Comparison of ENCODE assay signal across 8 mouse cellular contexts in the genomic region with DNA sequence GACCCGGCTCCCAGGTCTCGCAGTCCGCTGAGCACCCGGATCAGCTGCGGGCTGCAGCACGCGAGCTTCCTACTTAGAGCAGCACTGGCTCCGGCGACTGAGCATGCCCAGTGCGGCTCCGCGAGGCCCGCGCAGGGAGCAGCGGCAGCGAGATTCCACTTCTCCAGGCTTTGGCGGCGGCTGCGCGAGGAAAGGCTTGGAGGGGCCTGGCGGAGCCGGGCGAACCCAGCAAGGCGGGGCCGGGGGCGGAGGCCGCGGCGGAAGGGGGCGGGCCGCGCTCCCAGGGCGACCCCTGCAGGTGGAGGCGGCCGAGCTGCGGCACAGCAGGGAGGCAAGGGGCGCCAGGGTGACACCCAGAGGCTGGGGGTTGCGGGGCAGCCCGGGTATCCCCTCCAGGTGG. TPM values are rescaled to one million over a fixed set of nuclear protein-coding genes. Genes with fewer than 3 reads are reported as not detected.
DNase-seq lines count a peak whose midpoint lies in the region; ATAC-seq lines count a peak whose summit lies in the region.

A gene (minus strand): TSS at position 188 of the 400 bp plus-strand sequence.

- H3K4me3 ChIP-seq in brown adipose tissue, adult 24 weeks (ENCODE audit: insufficient read depth, low read depth, low read length) = peak within 1 kb of the TSS; percentile 88
- H3K4me3 ChIP-seq in forebrain, embryonic 14.5 days (ENCODE audit: low read depth, low read length) = peak within 1 kb of the TSS; percentile 86
- H3K4me3 ChIP-seq in liver, embryonic 15.5 days (replicated peaks) = peak within 1 kb of the TSS; percentile 60
- H3K4me3 ChIP-seq in neural tube, embryonic 13.5 days = peak within 1 kb of the TSS; percentile 73

- H3K4me2 ChIP-seq in forebrain, embryonic 14.5 days (ENCODE audit: low read length) = peak within 1 kb of the TSS; percentile 82
- H3K4me2 ChIP-seq in liver, embryonic 15.5 days = peak within 1 kb of the TSS; percentile 60
- H3K4me2 ChIP-seq in neural tube, embryonic 13.5 days = peak within 1 kb of the TSS; percentile 74

- H3K9ac ChIP-seq in forebrain, embryonic 14.5 days (ENCODE audit: low read length) = peak within 1 kb of the TSS; percentile 95
- peak within 1 kb of the TSS; percentile 45 for H3K9ac ChIP-seq in liver, embryonic 15.5 days
- peak within 1 kb of the TSS; percentile 96 for H3K9ac ChIP-seq in neural tube, embryonic 13.5 days

- ATAC-seq in forebrain, embryonic 14.5 days = peak; percentile 97
- ATAC-seq in liver, embryonic 15.5 days (ENCODE audit: insufficient read depth) = peak; percentile 83
- peak; percentile 95 for ATAC-seq in neural tube, embryonic 13.5 days (ENCODE audit: low read depth)

- under 1% methylated on average over 38 of the region's 39 CpGs for WGBS in forebrain, embryonic 14.5 days
- WGBS in liver, embryonic 15.5 days (ENCODE audit: insufficient replicate concordance) = under 1% methylated on average over 39 of the region's 39 CpGs
- under 1% methylated on average over 39 of the region's 39 CpGs for WGBS in neural tube, embryonic 13.5 days

- intact Hi-C loops in heart, postnatal 10 days (cut with DNase I) = loop anchor here (1.0 to 5.0 kb wide), 4 partner anchors 44 to 194 kb away; no protein-coding TSS in a partner anchor

- H3K27ac ChIP-seq in brown adipose tissue, adult 24 weeks (replicated peaks; ENCODE audit: low read depth, low read length) = peak within 1 kb of the TSS; percentile 71
- H3K27ac ChIP-seq in forebrain, embryonic 14.5 days (ENCODE audit: low read depth, low read length) = peak within 1 kb of the TSS; percentile 96
- H3K27ac ChIP-seq in liver, embryonic 15.5 days (replicated peaks) = peak within 1 kb of the TSS; percentile 76
- H3K27ac ChIP-seq in neural tube, embryonic 13.5 days (replicated peaks) = peak within 1 kb of the TSS; percentile 98

- DNase-seq in CD4-positive, CD25-positive, alpha-beta regulatory T cell, adult 2 months (ENCODE audit: low read depth, low spot score) = peak; percentile 82
- peak; percentile 97 for DNase-seq in forebrain, embryonic 14.5 days (ENCODE audit: low spot score)
- peak; percentile 96 to 97 for DNase-seq in heart, postnatal 10 days
- peak; percentile 95 to 98 for DNase-seq in kidney, postnatal 4 days
- DNase-seq in telencephalon, adult 2 months (ENCODE audit: low read depth, low spot score) = peak; percentile 89

- no peaks in the 10 kb centered on the region for H3K9me3 ChIP-seq in forebrain, embryonic 14.5 days (replicated peaks; ENCODE audit: control insufficient read depth, low read length)
- no peaks in the 10 kb centered on the region for H3K9me3 ChIP-seq in liver, embryonic 15.5 days (replicated peaks)
- no peaks in the 10 kb centered on the region for H3K9me3 ChIP-seq in neural tube, embryonic 13.5 days

- H3K36me3 ChIP-seq in forebrain, embryonic 14.5 days (ENCODE audit: control insufficient read depth, insufficient read depth, low read length) = no peaks in the 10 kb centered on the region
- H3K36me3 ChIP-seq in liver, embryonic 15.5 days (replicated peaks) = no peaks in the 10 kb centered on the region
- H3K36me3 ChIP-seq in neural tube, embryonic 13.5 days = no peaks in the 10 kb centered on the region

- H3K27me3 ChIP-seq in forebrain, embryonic 14.5 days (replicated peaks; ENCODE audit: control insufficient read depth, insufficient read depth, low read length) = no peaks in the 10 kb centered on the region
- H3K27me3 ChIP-seq in liver, embryonic 15.5 days = peaks cover 61% of the 10 kb centered on the region
- H3K27me3 ChIP-seq in neural tube, embryonic 13.5 days = no peaks in the 10 kb centered on the region

- peaks cover 13% of the 10 kb centered on the region for H3K4me1 ChIP-seq in brown adipose tissue, adult 24 weeks (ENCODE audit: control insufficient read depth, insufficient read depth, insufficient read length, low read length)
- peaks cover 11% of the 10 kb centered on the region for H3K4me1 ChIP-seq in forebrain, embryonic 14.5 days (ENCODE audit: control insufficient read depth, insufficient read depth, low read length)
- H3K4me1 ChIP-seq in liver, embryonic 15.5 days (replicated peaks) = peaks cover 5% of the 10 kb centered on the region; the same call in 1 of the 2 replicates
- peaks cover 55% of the 10 kb centered on the region for H3K4me1 ChIP-seq in neural tube, embryonic 13.5 days (replicated peaks)

RNA-seq across cellular contexts. Expression of the gene that starts here (rescaled TPM):
- 3.5 and 5.7 TPM in 2 replicates for polyA plus RNA-seq in brown adipose tissue, adult 24 weeks (2012; ENCODE audit: insufficient read depth, insufficient read length, missing spikeins)
- 60.6 and 75.0 TPM in 2 replicates for polyA plus RNA-seq in forebrain, embryonic 14.5 days (2014; fragmentation: Nextera tagmentation; extraction: Ambion mirVana)
- 10 to 100 TPM; 67.6 to 69.2 TPM for total RNA-seq in heart, postnatal 10 days (2021)
- polyA plus RNA-seq in liver, embryonic 15.5 days (2015; fragmentation: Nextera tagmentation; extraction: Ambion mirVana) = 4.8 and 6.0 TPM in 2 replicates
- 108 and 123 TPM in 2 replicates for polyA plus RNA-seq in neural tube, embryonic 13.5 days (2015; fragmentation: Nextera tagmentation; extraction: Ambion mirVana)

Comparison
In these comparisons a context has a peak if more than half of its experiments do, and no peak if none do; other contexts are left out.
1. Peak in every context shown above with its lines: DNase-seq, ATAC-seq, H3K4me3 ChIP-seq and H3K27ac ChIP-seq.
2. H3K9ac ChIP-seq: peak in every context shown above with its lines; median percentile 96 in neural tube, embryonic 13.5 days; 95 in forebrain, embryonic 14.5 days; 45 in liver, embryonic 15.5 days.